In genomic region chr1:167013234-167013864, GRCm38 (mm10) we compare ENCODE assay signal across 9 mouse cellular contexts. TPM values are rescaled to one million over a fixed set of nuclear protein-coding genes. Genes with fewer than 3 reads are reported as not detected.
DNase-seq lines count a peak whose midpoint lies in the region; ATAC-seq lines count a peak whose summit lies in the region.
"Had no signal": no experiment of that assay in that cellular context is flagged by ENCODE, and none has a peak within 500 bp of the region (broad histone marks: within the 10 kb centered on the region; RNA-seq: fewer than 3 reads in every experiment).

No protein-coding gene starts in this region.

- no peak overlapping the region for H3K9ac ChIP-seq in embryonic facial prominence, embryonic 15.5 days
- no peak overlapping the region for H3K9ac ChIP-seq in midbrain, embryonic 14.5 days (replicated peaks; ENCODE audit: low read length)
- H3K9ac ChIP-seq: heart, embryonic 12.5 days had no signal

- no peaks in the 10 kb centered on the region for H3K36me3 ChIP-seq in embryonic facial prominence, embryonic 15.5 days
- H3K36me3 ChIP-seq in midbrain, embryonic 14.5 days (ENCODE audit: control insufficient read depth, insufficient read depth, low read length), result no peaks in the 10 kb centered on the region
- H3K36me3 ChIP-seq: heart, embryonic 12.5 days had no signal

- H3K27me3 ChIP-seq in embryonic facial prominence, embryonic 15.5 days, result no peaks in the 10 kb centered on the region
- H3K27me3 ChIP-seq in midbrain, embryonic 14.5 days (ENCODE audit: control insufficient read depth, insufficient read depth, low read length), result no peaks in the 10 kb centered on the region
- H3K27me3 ChIP-seq: heart, embryonic 12.5 days had no signal

- H3K4me1 ChIP-seq in embryonic facial prominence, embryonic 15.5 days, result no peaks in the 10 kb centered on the region
- H3K4me1 ChIP-seq in midbrain, embryonic 14.5 days (ENCODE audit: control insufficient read depth, insufficient read depth, low read length), result peaks cover 19% of the 10 kb centered on the region; the same call in 1 of the 2 replicates
- H3K4me1 ChIP-seq: heart, embryonic 12.5 days had no signal

- peak; percentile 76 for ATAC-seq in embryonic facial prominence, embryonic 15.5 days (ENCODE audit: insufficient number of reproducible peaks, low FRiP score, low TSS enrichment, low read depth)
- peak; percentile 73; the same call in 1 of the 2 replicates for ATAC-seq in midbrain, embryonic 14.5 days (ENCODE audit: low FRiP score, low TSS enrichment)

- H3K4me3 ChIP-seq in embryonic facial prominence, embryonic 15.5 days (replicated peaks), result no peak overlapping the region
- no peak overlapping the region for H3K4me3 ChIP-seq in midbrain, embryonic 14.5 days (replicated peaks; ENCODE audit: low read depth, low read length)
- H3K4me3 ChIP-seq: heart, embryonic 12.5 days had no signal

- WGBS in embryonic facial prominence, embryonic 15.5 days, result 35% methylated on average over 7 of the region's 7 CpGs
- 36% methylated on average over 7 of the region's 7 CpGs for WGBS in midbrain, embryonic 14.5 days

- no peaks in the 10 kb centered on the region for H3K9me3 ChIP-seq in embryonic facial prominence, embryonic 15.5 days (replicated peaks)
- H3K9me3 ChIP-seq in midbrain, embryonic 14.5 days (ENCODE audit: control insufficient read depth, low read length), result no peaks in the 10 kb centered on the region
- H3K9me3 ChIP-seq: heart, embryonic 12.5 days had no signal

- no peak overlapping the region for H3K4me2 ChIP-seq in embryonic facial prominence, embryonic 15.5 days (replicated peaks)
- no peak overlapping the region for H3K4me2 ChIP-seq in midbrain, embryonic 14.5 days (ENCODE audit: low read length)
- H3K4me2 ChIP-seq: heart, embryonic 12.5 days had no signal

- peak; percentile 25 for DNase-seq in kidney, postnatal 10 days
- no peak for DNase-seq in kidney, adult 9 months
- peak; percentile 87 for DNase-seq in cerebellum, adult 11-12 months
- peak; percentile 64 for DNase-seq in midbrain, embryonic 14.5 days
- DNase-seq in spleen, adult 18-20 months, result no peak
- DNase-seq in liver, result no peak
- no peak for DNase-seq in ovary, postnatal 36 days (ENCODE audit: low spot score)

- H3K27ac ChIP-seq in embryonic facial prominence, embryonic 15.5 days (replicated peaks), result no peak overlapping the region
- 0 out of 2 replicates have a peak overlapping the region, but pooled peaks have one; percentile 42 for H3K27ac ChIP-seq in midbrain, embryonic 14.5 days (replicated peaks; ENCODE audit: low read depth, low read length)

RNA-seq across cellular contexts. Expression of gene Fam78b, which starts 12.1 kb away (rescaled TPM):
- 0.79 and 1.3 TPM in 2 replicates for polyA plus RNA-seq in embryonic facial prominence, embryonic 15.5 days (2015; fragmentation: Nextera tagmentation; extraction: Ambion mirVana)
- 12.8 and 16.7 TPM in 2 replicates for polyA plus RNA-seq in midbrain, embryonic 14.5 days (2014; fragmentation: Nextera tagmentation; extraction: Ambion mirVana)

Comparison
In these comparisons a context has a peak if more than half of its experiments do, and no peak if none do; other contexts are left out.
1. DNase-seq: peak in kidney, postnatal 10 days (single experiment), cerebellum, adult 11-12 months (single experiment) and midbrain, embryonic 14.5 days (single experiment); none in kidney, adult 9 months (single experiment), spleen, adult 18-20 months (0 of 2), liver (single experiment) and ovary, postnatal 36 days (single experiment).